Mouse (Mus musculus): Measurements from ENCODE around the gene Ush1c.

GRCm38 (mm10) chr7:46200021-46200420, 38.3 kb downstream of the Ush1c start:
- no peak for TF ChIP-seq POLR2A (IDR thresholded peaks at IDR 0.05; ENCODE audit: insufficient read depth, low read depth, low read length)
- no peak for TF ChIP-seq CTCF (IDR thresholded peaks at IDR 0.05; ENCODE audit: insufficient read depth, low read depth, low read length)
